Mouse (Mus musculus): ENCODE data around the gene Mink1. TPM values are rescaled to one million over a fixed set of nuclear protein-coding genes. Genes with fewer than 3 reads are reported as not detected.

Mink1 gene
- total RNA-seq (2014; rRNA removed) = 11.0 and 14.4 TPM in 2 replicates
- polyA plus RNA-seq (2012; rRNA removed) = 38.4 and 51.4 TPM in 2 replicates

DNA sequence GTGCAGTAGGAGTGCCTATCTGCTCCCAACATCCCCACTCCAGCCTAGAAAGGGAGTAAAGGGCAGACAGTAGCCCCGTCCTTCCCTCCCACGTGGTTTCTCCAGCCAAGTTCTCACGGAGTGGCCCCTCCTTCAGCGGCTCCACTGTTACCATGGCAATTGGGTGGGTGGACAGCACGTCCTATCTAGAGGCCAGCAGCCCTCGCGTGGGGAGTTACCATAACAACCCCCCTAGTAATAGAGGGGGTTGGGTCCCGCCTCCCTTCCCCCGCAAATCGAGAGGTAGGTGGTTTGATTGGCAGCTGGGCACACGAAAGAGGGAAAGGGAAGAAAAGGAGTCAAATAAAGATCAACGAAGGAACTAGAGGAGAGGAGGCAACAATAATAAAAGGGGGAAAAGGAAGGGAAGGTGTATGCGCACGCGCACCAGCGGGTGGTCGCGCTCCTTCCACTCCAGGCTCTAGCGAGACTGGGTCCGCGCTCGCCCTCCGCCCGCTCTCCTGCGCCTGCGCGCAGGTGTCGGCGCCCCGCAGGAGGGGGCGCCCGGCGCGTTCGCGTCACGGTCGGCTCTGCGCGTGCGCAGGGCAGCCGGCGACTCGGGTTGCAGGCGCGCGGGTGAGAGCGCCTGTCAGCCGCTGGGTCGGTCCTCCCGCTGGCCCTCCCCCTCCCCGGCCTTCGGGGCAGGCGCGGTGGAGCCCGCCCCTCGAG lies at the start of gene Mink1:
Gene Mink1, plus strand, starts transcription at position 595 of the 708 bp plus-strand sequence.
- H3K4me1 ChIP-seq (ENCODE audit: control insufficient read depth, insufficient read depth, low read length) = peaks cover 19% of the 10 kb centered on the region
- peak; percentile 93 for DNase-seq (ENCODE audit: extremely low read depth, low read depth, low spot score)
- H3K4me3 ChIP-seq (ENCODE audit: insufficient read depth, low read depth, low read length) = peak within 1 kb of the TSS; percentile 84
- WGBS = under 1% methylated on average over 57 of the region's 57 CpGs
- H3K36me3 ChIP-seq (ENCODE audit: control insufficient read depth, insufficient read depth, low read length) = no peaks in the 10 kb centered on the region
- TF ChIP-seq POLR2A (IDR thresholded peaks at IDR 0.05; ENCODE audit: extremely low read depth, insufficient read depth, low read length) (0 out of 2 replicates have a peak, but pooled peaks have one; percentile 37), CTCF (IDR thresholded peaks at IDR 0.05; ENCODE audit: low read depth, low read length) (no peak)
- H3K27me3 ChIP-seq (ENCODE audit: control insufficient read depth, insufficient read depth, low read length) = no peaks in the 10 kb centered on the region
- peak within 1 kb of the TSS; percentile 81 for H3K27ac ChIP-seq (replicated peaks; ENCODE audit: insufficient read depth, low read depth, low read length)
- peaks cover 16% of the 10 kb centered on the region for H3K79me2 ChIP-seq (ENCODE audit: control insufficient read depth, insufficient read depth, low read length)
- peak within 1 kb of the TSS; percentile 89 for H3K9ac ChIP-seq (ENCODE audit: low read depth, low read length)

- TF ChIP-seq CTCF (IDR thresholded peaks at IDR 0.05; ENCODE audit: low read depth, low read length) (no peak), POLR2A (IDR thresholded peaks at IDR 0.05; ENCODE audit: extremely low read depth, insufficient read depth, low read length) (no peak)
- H3K27me3 ChIP-seq (ENCODE audit: control insufficient read depth, insufficient read depth, low read length) = no peaks in the 10 kb centered on the region
- peaks cover 7% of the 10 kb centered on the region for H3K4me1 ChIP-seq (ENCODE audit: control insufficient read depth, insufficient read depth, low read length)
- WGBS = 81% methylated on average over 11 of the region's 11 CpGs
- no peak for DNase-seq (ENCODE audit: extremely low read depth, low read depth, low spot score)
- no peak overlapping the region for H3K4me3 ChIP-seq (ENCODE audit: insufficient read depth, low read depth, low read length)
- H3K36me3 ChIP-seq (ENCODE audit: control insufficient read depth, insufficient read depth, low read length) = no peaks in the 10 kb centered on the region; the same call in 1 of the 2 replicates
- 0 out of 2 replicates have a peak overlapping the region, but pooled peaks have one; percentile 6 for H3K9ac ChIP-seq (ENCODE audit: low read depth, low read length)
- peak overlapping the region; percentile 31; the same call in 1 of the 2 replicates for H3K27ac ChIP-seq (replicated peaks; ENCODE audit: insufficient read depth, low read depth, low read length)
- no peaks in the 10 kb centered on the region for H3K79me2 ChIP-seq (ENCODE audit: control insufficient read depth, insufficient read depth, low read length)
These were observed 49.2 kb upstream of the Mink1 start for GRCm38 (mm10) chr11:70513520-70513919.

DNA sequence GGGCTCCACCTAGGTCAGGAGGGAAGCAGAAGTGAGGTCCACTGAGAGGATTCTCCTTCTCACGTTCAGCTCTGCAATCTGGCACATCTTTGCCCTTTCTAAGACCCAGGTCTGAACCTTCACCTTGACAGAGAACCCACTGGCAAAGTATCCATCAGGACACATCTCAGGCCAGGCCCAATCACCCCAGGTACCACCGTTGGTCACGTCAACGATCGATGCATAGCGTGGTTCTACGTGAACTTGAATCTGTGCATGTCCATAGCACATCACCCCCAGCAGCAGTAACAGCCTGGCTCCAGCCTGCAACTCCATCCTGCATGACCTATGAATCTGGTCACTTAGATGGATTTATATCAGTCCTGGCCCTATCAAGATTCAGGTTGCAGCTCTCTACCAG lies 48.4 kb upstream of the Mink1 start, which contains the start of gene Vmo1:
Gene Vmo1, minus strand, starts transcription at position 329 of the 400 bp plus-strand sequence.
- Histone ChIP-seq H3K27me3 (ENCODE audit: control insufficient read depth, insufficient read depth, low read length) (no peaks in the 10 kb centered on the region), H3K79me2 (ENCODE audit: control insufficient read depth, insufficient read depth, low read length) (no peaks in the 10 kb centered on the region), H3K27ac (replicated peaks; ENCODE audit: insufficient read depth, low read depth, low read length) (peak within 1 kb of the TSS; percentile 31; the same call in 1 of the 2 replicates), H3K9ac (ENCODE audit: low read depth, low read length) (0 out of 2 replicates have a peak within 1 kb of the TSS, but pooled peaks have one; percentile 6), H3K4me3 (ENCODE audit: insufficient read depth, low read depth, low read length) (no peak within 1 kb of the TSS), H3K4me1 (ENCODE audit: control insufficient read depth, insufficient read depth, low read length) (peaks cover 7% of the 10 kb centered on the region), H3K36me3 (ENCODE audit: control insufficient read depth, insufficient read depth, low read length) (no peaks in the 10 kb centered on the region; the same call in 1 of the 2 replicates)
- TF ChIP-seq CTCF (IDR thresholded peaks at IDR 0.05; ENCODE audit: low read depth, low read length) = no peak
- no peak for TF ChIP-seq POLR2A (IDR thresholded peaks at IDR 0.05; ENCODE audit: extremely low read depth, insufficient read depth, low read length)
- 91% methylated on average over 7 of the region's 7 CpGs for WGBS
- DNase-seq (ENCODE audit: extremely low read depth, low read depth, low spot score) = no peak

DNA sequence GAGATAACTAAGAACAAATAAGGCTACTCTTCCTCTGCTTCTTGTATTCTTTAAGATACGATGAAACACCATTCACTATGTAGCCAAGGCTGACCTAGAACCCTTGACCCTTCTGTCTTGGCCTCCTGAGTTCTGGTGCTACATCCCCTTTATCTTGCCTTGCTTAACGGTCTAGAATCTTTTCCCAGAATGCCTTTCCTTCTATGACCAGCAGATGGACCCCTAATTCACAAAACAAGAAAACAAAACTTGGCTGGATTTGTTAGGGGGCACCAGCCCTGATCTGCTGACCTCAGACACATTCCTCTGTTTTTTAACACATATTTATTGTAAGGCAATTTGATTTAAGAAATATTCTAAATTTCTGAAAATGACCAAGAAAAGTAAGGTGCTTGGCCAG lies 46.3 kb upstream of the Mink1 start:
- peak; percentile 62 for DNase-seq (ENCODE audit: extremely low read depth, low read depth, low spot score)
- peak; percentile 24 for TF ChIP-seq CTCF (IDR thresholded peaks at IDR 0.05; ENCODE audit: low read depth, low read length)
- TF ChIP-seq POLR2A (IDR thresholded peaks at IDR 0.05; ENCODE audit: extremely low read depth, insufficient read depth, low read length) = no peak
- peaks cover 10% of the 10 kb centered on the region for H3K4me1 ChIP-seq (ENCODE audit: control insufficient read depth, insufficient read depth, low read length)
- H3K9ac ChIP-seq (ENCODE audit: low read depth, low read length) = no peak overlapping the region
- H3K27me3 ChIP-seq (ENCODE audit: control insufficient read depth, insufficient read depth, low read length) = no peaks in the 10 kb centered on the region
- no peak overlapping the region for H3K4me3 ChIP-seq (ENCODE audit: insufficient read depth, low read depth, low read length)
- WGBS = 22% methylated on average over 2 of the region's 2 CpGs
- H3K36me3 ChIP-seq (ENCODE audit: control insufficient read depth, insufficient read depth, low read length) = no peaks in the 10 kb centered on the region; the same call in 1 of the 2 replicates
- H3K27ac ChIP-seq (replicated peaks; ENCODE audit: insufficient read depth, low read depth, low read length) = no peak overlapping the region
- peaks cover 5% of the 10 kb centered on the region; the same call in 1 of the 2 replicates for H3K79me2 ChIP-seq (ENCODE audit: control insufficient read depth, insufficient read depth, low read length)

- Histone ChIP-seq H3K27me3 (ENCODE audit: control insufficient read depth, insufficient read depth, low read length) (no peaks in the 10 kb centered on the region), H3K4me1 (ENCODE audit: control insufficient read depth, insufficient read depth, low read length) (peaks cover 13% of the 10 kb centered on the region), H3K36me3 (ENCODE audit: control insufficient read depth, insufficient read depth, low read length) (no peaks in the 10 kb centered on the region; the same call in 1 of the 2 replicates), H3K4me3 (ENCODE audit: insufficient read depth, low read depth, low read length) (no peak overlapping the region; the same call in 1 of the 2 replicates), H3K79me2 (ENCODE audit: control insufficient read depth, insufficient read depth, low read length) (peaks cover 5% of the 10 kb centered on the region; the same call in 1 of the 2 replicates), H3K9ac (ENCODE audit: low read depth, low read length) (no peak overlapping the region; the same call in 1 of the 2 replicates), H3K27ac (replicated peaks; ENCODE audit: insufficient read depth, low read depth, low read length) (peak overlapping the region; percentile 95)
- no peak for TF ChIP-seq POLR2A (IDR thresholded peaks at IDR 0.05; ENCODE audit: extremely low read depth, insufficient read depth, low read length)
- TF ChIP-seq CTCF (IDR thresholded peaks at IDR 0.05; ENCODE audit: low read depth, low read length) = no peak
- no peak for DNase-seq (ENCODE audit: extremely low read depth, low read depth, low spot score)
- WGBS = 30% methylated on average over 1 of the region's 1 CpGs
These were observed 44.2 kb upstream of the Mink1 start for GRCm38 (mm10) chr11:70518436-70518835.
